Mouse (Mus musculus): Measurements from ENCODE around the gene Ssh2. TPM values are rescaled to one million over a fixed set of nuclear protein-coding genes. Genes with fewer than 3 reads are reported as not detected.

Gene Ssh2
- polyA plus RNA-seq, 1 experiment from 2014 or later, result 3.0 TPM

DNA sequence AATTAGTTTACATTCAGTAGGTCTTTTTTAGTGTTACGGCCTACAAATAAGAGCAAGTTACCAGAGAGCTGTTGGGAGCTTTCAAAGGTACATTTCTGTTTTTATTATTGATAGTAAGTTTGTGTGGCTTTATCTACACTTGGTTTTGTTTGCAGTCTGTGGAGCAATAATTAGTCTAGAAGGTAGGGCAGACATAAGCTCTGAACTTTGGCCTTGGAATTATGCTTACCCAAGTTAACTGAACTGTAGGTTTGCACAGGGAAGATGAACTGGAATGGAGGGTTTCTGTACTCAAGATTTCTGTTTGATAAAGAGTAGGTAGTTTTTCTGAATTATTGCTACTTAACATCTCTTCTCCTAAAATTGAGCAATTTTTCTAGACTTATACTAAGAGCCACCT, 141.8 kb downstream of the Ssh2 start:
- H3K27me3 ChIP-seq (ENCODE audit: control insufficient read depth, insufficient read depth, low read length), result no peaks in the 10 kb centered on the region
- H3K9ac ChIP-seq (ENCODE audit: low read length), result no peak overlapping the region
- H3K9me3 ChIP-seq (ENCODE audit: control insufficient read depth, low read length), result no peaks in the 10 kb centered on the region
- H3K27ac ChIP-seq (replicated peaks), result no peak overlapping the region
- no peaks in the 10 kb centered on the region for H3K4me1 ChIP-seq (replicated peaks; ENCODE audit: control insufficient read depth, insufficient read depth)
- ATAC-seq (ENCODE audit: low FRiP score, low TSS enrichment) (no peak), DNase-seq (ENCODE audit: low spot score) (no peak)
- TF ChIP-seq EP300 (optimal IDR thresholded peaks at IDR 0.05), result no peak
- H3K36me3 ChIP-seq (ENCODE audit: control insufficient read depth, insufficient read depth, low read length), result no peaks in the 10 kb centered on the region
- WGBS, result 76% methylated on average over 1 of the region's 1 CpGs
- H3K4me3 ChIP-seq (ENCODE audit: low read depth, low read length), result no peak overlapping the region
- H3K4me2 ChIP-seq (replicated peaks; ENCODE audit: low read depth), result no peak overlapping the region

DNA sequence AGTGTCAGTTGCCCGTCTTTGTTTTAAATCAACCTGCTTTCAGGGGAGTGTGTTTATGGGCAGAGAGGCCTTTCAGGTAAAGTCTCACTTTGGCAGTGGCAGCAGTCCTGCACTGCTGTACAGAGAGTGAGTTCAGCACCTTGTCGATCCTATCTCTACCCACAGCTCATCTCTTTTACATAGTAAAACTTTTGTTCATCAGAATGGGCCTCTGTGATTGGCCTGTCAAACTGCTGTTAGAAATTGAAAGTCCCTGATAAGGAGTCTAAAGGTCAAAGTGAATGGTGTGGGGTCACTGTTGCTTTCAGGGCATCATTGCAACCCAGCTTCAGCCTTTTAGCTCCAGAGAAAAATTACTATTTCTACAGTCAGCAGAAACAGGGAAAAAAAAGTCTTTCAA, 147.4 kb downstream of the Ssh2 start:
- H3K27me3 ChIP-seq (ENCODE audit: control insufficient read depth, insufficient read depth, low read length), result no peaks in the 10 kb centered on the region
- no peak overlapping the region for H3K27ac ChIP-seq (replicated peaks)
- H3K9me3 ChIP-seq (ENCODE audit: control insufficient read depth, low read length), result no peaks in the 10 kb centered on the region
- no peak overlapping the region for H3K4me3 ChIP-seq (ENCODE audit: low read depth, low read length)
- no peaks in the 10 kb centered on the region for H3K36me3 ChIP-seq (ENCODE audit: control insufficient read depth, insufficient read depth, low read length)
- ATAC-seq (ENCODE audit: low FRiP score, low TSS enrichment), result no peak
- H3K9ac ChIP-seq (ENCODE audit: low read length), result no peak overlapping the region
- H3K4me1 ChIP-seq (replicated peaks; ENCODE audit: control insufficient read depth, insufficient read depth), result no peaks in the 10 kb centered on the region
- no peak overlapping the region for H3K4me2 ChIP-seq (replicated peaks; ENCODE audit: low read depth)
- DNase-seq (ENCODE audit: low spot score), result no peak
- TF ChIP-seq CTCF (IDR thresholded peaks at IDR 0.05; ENCODE audit: low read depth), result no peak
- no peak for TF ChIP-seq EP300 (optimal IDR thresholded peaks at IDR 0.05)
- WGBS, result 56% methylated on average over 2 of the region's 2 CpGs

DNA sequence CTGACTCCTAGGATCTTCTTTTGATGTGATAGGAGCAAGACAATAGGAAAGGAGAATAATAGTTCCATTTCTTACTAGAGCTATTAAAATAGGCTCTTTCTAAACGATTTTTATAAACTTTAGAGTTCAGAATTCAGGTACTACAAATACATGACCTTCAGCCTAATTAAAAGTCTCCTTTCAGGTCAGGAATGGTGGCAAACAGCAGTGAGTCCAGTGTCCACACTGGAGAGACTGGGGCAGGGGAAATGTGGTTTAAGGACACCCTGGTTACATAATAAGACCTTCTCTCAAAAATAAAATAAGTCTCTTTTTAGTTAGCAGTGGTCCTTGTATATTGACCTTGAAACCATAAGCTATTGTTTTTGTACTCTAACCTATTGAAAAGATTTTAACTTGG, 148.3 kb downstream of the Ssh2 start:
- DNase-seq (ENCODE audit: low spot score), result no peak
- no peaks in the 10 kb centered on the region for H3K36me3 ChIP-seq (ENCODE audit: control insufficient read depth, insufficient read depth, low read length)
- no peak overlapping the region for H3K4me2 ChIP-seq (replicated peaks; ENCODE audit: low read depth)
- no peak overlapping the region for H3K27ac ChIP-seq (replicated peaks)
- no peak overlapping the region for H3K9ac ChIP-seq (ENCODE audit: low read length)
- H3K4me3 ChIP-seq (ENCODE audit: low read depth, low read length), result no peak overlapping the region
- WGBS, result 53% methylated on average over 1 of the region's 1 CpGs
- no peaks in the 10 kb centered on the region for H3K9me3 ChIP-seq (ENCODE audit: control insufficient read depth, low read length)
- TF ChIP-seq CTCF (IDR thresholded peaks at IDR 0.05; ENCODE audit: low read depth) (no peak), EP300 (optimal IDR thresholded peaks at IDR 0.05) (no peak)
- no peak for ATAC-seq (ENCODE audit: low FRiP score, low TSS enrichment)
- H3K27me3 ChIP-seq (ENCODE audit: control insufficient read depth, insufficient read depth, low read length), result no peaks in the 10 kb centered on the region
- H3K4me1 ChIP-seq (replicated peaks; ENCODE audit: control insufficient read depth, insufficient read depth), result no peaks in the 10 kb centered on the region

DNA sequence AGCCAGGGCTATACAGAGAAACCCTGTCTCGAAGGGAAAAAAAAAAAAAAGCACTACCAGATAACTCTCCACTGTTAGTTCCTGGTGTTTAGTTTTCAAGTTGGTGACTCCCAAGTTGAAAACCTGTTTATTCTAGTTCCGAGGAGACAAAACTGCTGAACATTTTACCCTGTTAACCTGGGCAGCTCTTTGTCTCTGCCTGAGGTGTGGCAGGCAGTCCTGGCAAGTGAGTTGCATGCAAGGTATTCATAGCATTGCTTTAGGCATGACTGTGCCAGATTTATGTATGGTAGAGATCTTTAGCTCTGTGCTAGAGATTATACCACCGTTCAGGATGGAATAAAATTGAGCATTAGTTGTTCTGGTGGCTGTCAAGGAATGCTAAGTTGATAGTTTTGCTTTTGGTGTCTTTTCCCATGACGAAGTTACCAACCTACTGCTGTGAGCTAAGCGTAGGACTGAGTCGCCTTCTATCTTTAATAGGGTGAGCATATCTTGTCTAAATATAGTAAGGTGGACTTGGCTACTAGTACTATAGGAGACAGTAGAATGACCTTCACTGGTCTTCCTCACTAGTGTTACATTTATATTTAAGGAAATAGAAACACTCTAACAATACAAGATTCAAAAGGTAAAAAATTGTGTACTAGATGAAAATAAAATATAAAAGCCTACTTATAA, 149.8 kb downstream of the Ssh2 start:
- Histone ChIP-seq H3K36me3 (ENCODE audit: control insufficient read depth, insufficient read depth, low read length) (no peaks in the 10 kb centered on the region), H3K9me3 (ENCODE audit: control insufficient read depth, low read length) (no peaks in the 10 kb centered on the region), H3K9ac (ENCODE audit: low read length) (no peak overlapping the region), H3K27me3 (ENCODE audit: control insufficient read depth, insufficient read depth, low read length) (no peaks in the 10 kb centered on the region), H3K27ac (replicated peaks) (no peak overlapping the region), H3K4me3 (ENCODE audit: low read depth, low read length) (no peak overlapping the region), H3K4me2 (replicated peaks; ENCODE audit: low read depth) (no peak overlapping the region), H3K4me1 (replicated peaks; ENCODE audit: control insufficient read depth, insufficient read depth) (0 out of 2 replicates have a peak, but pooled peaks cover 2% of the 10 kb centered on the region)
- DNase-seq (ENCODE audit: low spot score) (no peak), ATAC-seq (ENCODE audit: low FRiP score, low TSS enrichment) (peak; percentile 78)
- TF ChIP-seq CTCF (IDR thresholded peaks at IDR 0.05; ENCODE audit: low read depth), result no peak
- TF ChIP-seq EP300 (optimal IDR thresholded peaks at IDR 0.05), result no peak
- WGBS, result 63% methylated on average over 6 of the region's 6 CpGs

DNA sequence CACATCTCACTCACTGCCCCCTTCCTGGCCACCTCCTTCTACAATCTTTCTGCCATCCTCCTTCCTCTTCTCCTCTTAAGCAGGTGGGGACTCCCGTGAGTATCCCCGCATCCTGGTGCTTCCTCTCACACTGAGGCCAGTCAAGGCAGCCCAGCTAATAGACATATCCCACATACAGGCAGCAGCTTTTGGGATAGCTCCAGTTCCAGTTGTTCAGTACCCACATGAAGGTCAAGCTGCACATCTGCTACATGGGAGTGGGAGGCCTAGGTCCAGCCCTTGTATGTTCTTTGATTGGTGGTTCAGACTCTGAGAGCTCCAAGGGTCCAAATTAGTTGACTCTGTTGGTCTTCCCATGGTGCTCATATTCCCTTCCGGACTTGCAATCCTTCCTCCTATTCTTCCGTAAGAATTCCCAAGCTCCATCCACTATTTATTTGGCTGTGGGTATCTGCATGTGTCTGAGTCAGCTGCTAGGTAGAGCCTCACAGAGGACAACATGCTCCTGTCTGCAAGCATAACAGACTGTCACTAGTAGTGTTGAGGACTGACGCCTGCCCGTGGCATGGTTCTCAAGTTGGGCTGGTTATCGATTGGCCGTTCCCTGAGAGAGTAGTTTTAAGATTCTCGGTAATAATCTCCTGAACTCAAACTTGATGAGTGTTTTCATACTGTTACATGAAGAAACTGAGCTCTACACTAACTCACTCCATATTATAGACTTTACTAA, 151.6 kb downstream of the Ssh2 start:
- Histone ChIP-seq H3K4me3 (ENCODE audit: low read depth, low read length) (no peak overlapping the region), H3K9me3 (ENCODE audit: control insufficient read depth, low read length) (no peaks in the 10 kb centered on the region), H3K9ac (ENCODE audit: low read length) (no peak overlapping the region), H3K27me3 (ENCODE audit: control insufficient read depth, insufficient read depth, low read length) (no peaks in the 10 kb centered on the region), H3K4me1 (replicated peaks; ENCODE audit: control insufficient read depth, insufficient read depth) (peaks cover 2% of the 10 kb centered on the region; the same call in 1 of the 2 replicates), H3K36me3 (ENCODE audit: control insufficient read depth, insufficient read depth, low read length) (no peaks in the 10 kb centered on the region), H3K27ac (replicated peaks) (no peak overlapping the region), H3K4me2 (replicated peaks; ENCODE audit: low read depth) (no peak overlapping the region)
- no peak for TF ChIP-seq CTCF (IDR thresholded peaks at IDR 0.05; ENCODE audit: low read depth)
- no peak for TF ChIP-seq EP300 (optimal IDR thresholded peaks at IDR 0.05)
- WGBS, result 93% methylated on average over 9 of the region's 9 CpGs
- ATAC-seq (ENCODE audit: low FRiP score, low TSS enrichment), result no peak
- DNase-seq (ENCODE audit: low spot score), result no peak

DNA sequence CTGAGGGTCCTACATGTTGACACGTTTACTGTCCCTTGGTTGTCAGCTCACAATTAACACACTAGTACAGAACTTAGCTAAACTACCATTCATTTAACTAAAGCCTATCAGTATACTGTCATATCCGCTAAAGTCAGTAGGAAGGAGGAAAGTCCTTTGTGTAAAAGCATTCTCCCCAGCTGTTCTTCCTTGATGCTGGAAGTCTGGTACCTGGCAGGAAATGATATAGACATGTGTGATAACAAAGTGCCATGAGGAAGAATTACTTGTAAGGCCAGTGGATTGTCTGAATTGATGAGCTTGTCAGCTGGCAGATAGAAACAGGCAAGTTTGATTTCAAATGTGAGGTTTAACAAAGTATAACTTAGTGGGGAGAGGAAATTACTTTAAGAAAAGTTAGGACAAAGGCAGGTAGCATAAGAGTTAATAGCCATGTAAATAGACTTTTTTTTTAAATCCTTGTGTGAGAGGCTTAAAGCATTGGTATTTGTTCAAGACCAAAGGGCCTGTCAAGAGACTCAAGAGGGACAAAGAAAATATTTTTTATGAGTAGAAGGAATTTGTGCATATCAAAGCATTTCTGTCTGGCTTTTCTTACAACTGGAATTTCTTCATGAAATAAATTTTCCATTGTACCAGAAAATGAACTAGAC, 153.2 kb downstream of the Ssh2 start:
- TF ChIP-seq CTCF (IDR thresholded peaks at IDR 0.05; ENCODE audit: low read depth) (no peak), EP300 (optimal IDR thresholded peaks at IDR 0.05) (no peak)
- H3K4me3 ChIP-seq (ENCODE audit: low read depth, low read length), result no peak overlapping the region
- no peaks in the 10 kb centered on the region for H3K27me3 ChIP-seq (ENCODE audit: control insufficient read depth, insufficient read depth, low read length)
- DNase-seq (ENCODE audit: low spot score), result no peak
- H3K36me3 ChIP-seq (ENCODE audit: control insufficient read depth, insufficient read depth, low read length), result no peaks in the 10 kb centered on the region
- H3K27ac ChIP-seq (replicated peaks), result no peak overlapping the region
- WGBS, result 65% methylated on average over 2 of the region's 2 CpGs
- H3K4me1 ChIP-seq (replicated peaks; ENCODE audit: control insufficient read depth, insufficient read depth), result peaks cover 2% of the 10 kb centered on the region; the same call in 1 of the 2 replicates
- no peak overlapping the region for H3K9ac ChIP-seq (ENCODE audit: low read length)
- H3K4me2 ChIP-seq (replicated peaks; ENCODE audit: low read depth), result no peak overlapping the region
- no peaks in the 10 kb centered on the region for H3K9me3 ChIP-seq (ENCODE audit: control insufficient read depth, low read length)
- ATAC-seq (ENCODE audit: low FRiP score, low TSS enrichment), result no peak
